Mouse (Mus musculus) lung, adult 18-20 months (tissue): ENCODE measurements around the gene Olfr933.

Experiments used
- DNase-seq, 2 experiments: peaks; one replicate each; pipeline ENCODE4 v3.0.0; 2022; ENCODE audit warnings: mixed read lengths in 2 of 2

Olfr933 gene

GRCm38 (mm10) chr9:38972013-38972412 lies at the start of gene Olfr933:
Olfr933 (plus strand) TSS chr9:38972313.
- DNase-seq = no peak

- no peak for DNase-seq
Measured at GRCm38 (mm10) chr9:38929509-38929908, 42.6 kb upstream of the Olfr933 start, which contains the start of gene Olfr930. Olfr930 (plus strand) TSS chr9:38929809.

- DNase-seq = no peak
Measured at GRCm38 (mm10) chr9:38953401-38954123, 18.6 kb upstream of the Olfr933 start.

- DNase-seq = no peak
Measured at GRCm38 (mm10) chr9:38954124-38954416, 18.0 kb upstream of the Olfr933 start.

- DNase-seq = no peak
Measured at GRCm38 (mm10) chr9:38988215-38988614, 16.1 kb downstream of the Olfr933 start, which contains the start of gene Olfr934. Olfr934 (minus strand) TSS chr9:38988315.

- DNase-seq = no peak
Measured at GRCm38 (mm10) chr9:38999583-38999982, 27.5 kb downstream of the Olfr933 start, which contains the start of gene Olfr935. Olfr935 (minus strand) TSS chr9:38999683.

- DNase-seq = no peak
Measured at GRCm38 (mm10) chr9:39023277-39023676, 51.2 kb downstream of the Olfr933 start, which contains the start of gene Olfr146. Olfr146 (minus strand) TSS chr9:39023377.
